Mouse (Mus musculus): Measurements from ENCODE around the gene Map4k4. TPM values are rescaled to one million over a fixed set of nuclear protein-coding genes. Genes with fewer than 3 reads are reported as not detected.

Gene Map4k4
- polyA plus RNA-seq, 1 experiment from 2014 or later, result 2.2 TPM

DNA sequence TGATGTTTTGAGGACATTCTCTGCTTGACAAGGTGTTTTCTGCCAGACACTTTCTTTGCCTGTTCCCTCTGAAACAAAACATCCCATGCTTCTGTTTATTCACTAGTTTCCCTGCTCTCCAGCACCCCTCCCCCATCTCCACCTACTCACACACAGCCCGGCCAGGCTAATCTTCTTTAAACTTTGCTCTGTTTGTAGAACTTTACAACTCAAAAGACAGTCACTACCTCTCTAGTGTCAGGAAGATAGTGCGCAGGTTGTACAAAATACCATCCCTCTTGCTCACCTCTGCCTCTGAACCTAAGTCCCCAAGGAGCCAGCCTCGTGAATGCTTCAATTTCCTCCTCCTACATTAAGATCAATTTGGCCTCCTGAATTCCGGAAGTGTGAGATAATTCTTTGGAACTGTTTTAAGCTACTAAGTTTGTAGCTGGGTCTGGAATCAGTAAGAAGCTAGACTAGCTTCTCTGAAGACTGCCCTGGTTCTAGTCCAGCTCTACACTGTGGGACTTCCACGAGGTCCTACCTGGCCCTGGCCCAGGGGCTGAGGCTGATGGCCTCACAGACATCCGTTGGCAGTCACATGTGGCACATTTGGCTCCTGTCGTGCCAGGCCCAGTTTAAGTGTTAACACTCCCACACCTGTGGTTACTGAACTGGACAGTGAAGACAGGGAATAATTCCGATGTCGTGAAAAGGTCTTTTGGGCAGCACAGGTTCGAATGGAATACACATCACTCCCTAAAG lies 31.7 kb upstream of the Map4k4 start:
- H3K27me3 ChIP-seq (ENCODE audit: control insufficient read depth, insufficient read depth, low read depth, low read length), result no peaks in the 10 kb centered on the region
- no peaks in the 10 kb centered on the region for H3K36me3 ChIP-seq (ENCODE audit: control insufficient read depth, insufficient read depth)
- 52% methylated on average over 10 of the region's 10 CpGs for WGBS (ENCODE audit: insufficient replicate concordance)
- ATAC-seq (ENCODE audit: low read depth), result peak; percentile 69
- H3K27ac ChIP-seq (ENCODE audit: low read length), result peak overlapping the region; percentile 86
- H3K9me3 ChIP-seq (replicated peaks; ENCODE audit: control insufficient read depth, low read length), result no peaks in the 10 kb centered on the region
- no peak overlapping the region for H3K4me3 ChIP-seq (ENCODE audit: low read depth, low read length)
- no peak overlapping the region for H3K4me2 ChIP-seq (ENCODE audit: low read depth, low read length)
- H3K4me1 ChIP-seq (ENCODE audit: control insufficient read depth, low read depth, low read length), result peaks cover 18% of the 10 kb centered on the region
- no peak overlapping the region for H3K9ac ChIP-seq (ENCODE audit: low read depth, low read length)

DNA sequence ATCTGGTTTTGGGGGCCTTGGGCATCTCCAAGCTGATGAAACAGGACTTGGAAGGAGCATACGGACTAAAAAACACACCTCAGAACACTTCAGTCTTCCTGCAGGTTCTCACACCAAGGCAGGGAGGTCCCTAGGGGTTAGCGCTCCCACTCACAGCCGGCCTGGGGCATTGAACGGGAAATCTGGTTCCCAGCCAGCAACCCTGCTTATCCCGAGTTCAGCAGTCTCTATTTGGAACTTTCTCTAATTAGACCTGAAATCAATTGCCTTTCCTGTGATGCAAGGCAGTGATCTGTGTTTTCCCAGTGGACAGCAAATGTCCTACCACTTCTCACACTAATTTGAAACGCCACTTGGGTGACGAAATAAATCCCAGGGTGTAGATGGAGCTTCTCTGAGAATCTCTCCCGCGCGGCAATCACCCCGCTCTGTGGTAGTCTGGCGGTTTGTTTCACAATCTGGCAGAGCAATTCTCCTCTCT lies 31.0 kb upstream of the Map4k4 start:
- H3K4me2 ChIP-seq (ENCODE audit: low read depth, low read length), result no peak overlapping the region
- no peak for ATAC-seq (ENCODE audit: low read depth)
- H3K4me3 ChIP-seq (ENCODE audit: low read depth, low read length), result no peak overlapping the region
- H3K27ac ChIP-seq (ENCODE audit: low read length), result peak overlapping the region; percentile 86
- H3K9ac ChIP-seq (ENCODE audit: low read depth, low read length), result no peak overlapping the region
- H3K4me1 ChIP-seq (ENCODE audit: control insufficient read depth, low read depth, low read length), result peaks cover 18% of the 10 kb centered on the region
- no peaks in the 10 kb centered on the region for H3K36me3 ChIP-seq (ENCODE audit: control insufficient read depth, insufficient read depth)
- WGBS (ENCODE audit: insufficient replicate concordance), result 54% methylated on average over 12 of the region's 12 CpGs
- no peaks in the 10 kb centered on the region for H3K9me3 ChIP-seq (replicated peaks; ENCODE audit: control insufficient read depth, low read length)
- no peaks in the 10 kb centered on the region for H3K27me3 ChIP-seq (ENCODE audit: control insufficient read depth, insufficient read depth, low read depth, low read length)

GRCm38 (mm10) chr1:39877981-39878380 lies 22.7 kb upstream of the Map4k4 start:
- H3K4me1 ChIP-seq (ENCODE audit: control insufficient read depth, low read depth, low read length), result no peaks in the 10 kb centered on the region
- H3K27ac ChIP-seq (ENCODE audit: low read length), result no peak overlapping the region
- no peak overlapping the region for H3K9ac ChIP-seq (ENCODE audit: low read depth, low read length)
- H3K36me3 ChIP-seq (ENCODE audit: control insufficient read depth, insufficient read depth), result no peaks in the 10 kb centered on the region
- no peak overlapping the region for H3K4me2 ChIP-seq (ENCODE audit: low read depth, low read length)
- H3K4me3 ChIP-seq (ENCODE audit: low read depth, low read length), result no peak overlapping the region
- 58% methylated on average over 3 of the region's 3 CpGs for whole genome bisulfite sequencing (ENCODE audit: insufficient replicate concordance)
- no peaks in the 10 kb centered on the region for H3K27me3 ChIP-seq (ENCODE audit: control insufficient read depth, insufficient read depth, low read depth, low read length)
- H3K9me3 ChIP-seq (replicated peaks; ENCODE audit: control insufficient read depth, low read length), result no peaks in the 10 kb centered on the region
- ATAC-seq (ENCODE audit: low read depth), result no peak

DNA sequence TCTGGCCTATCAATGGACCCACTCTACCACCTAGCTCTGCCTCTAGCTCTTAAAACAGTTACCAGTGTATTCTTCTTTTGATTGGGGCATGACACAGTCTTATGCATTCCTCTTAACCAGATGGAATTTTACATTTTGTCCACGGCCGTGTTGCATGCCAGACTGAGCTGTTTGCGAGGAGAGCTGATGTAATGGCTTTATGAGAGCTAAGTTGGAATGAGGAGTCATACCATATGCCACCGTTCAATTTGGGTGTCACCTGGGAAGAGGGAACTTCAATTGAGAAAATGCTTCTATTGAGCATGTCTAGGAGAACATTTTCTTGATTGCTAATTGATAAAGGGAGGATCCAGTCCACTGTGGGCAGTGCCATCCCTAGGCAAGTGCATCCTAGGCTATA lies 18.2 kb upstream of the Map4k4 start:
- no peak overlapping the region for H3K4me2 ChIP-seq (ENCODE audit: low read depth, low read length)
- H3K4me3 ChIP-seq (ENCODE audit: low read depth, low read length), result no peak overlapping the region
- no peaks in the 10 kb centered on the region for H3K9me3 ChIP-seq (replicated peaks; ENCODE audit: control insufficient read depth, low read length)
- WGBS (ENCODE audit: insufficient replicate concordance), result 67% methylated on average over 4 of the region's 4 CpGs
- ATAC-seq (ENCODE audit: low read depth), result no peak
- no peak overlapping the region for H3K9ac ChIP-seq (ENCODE audit: low read depth, low read length)
- no peak overlapping the region for H3K27ac ChIP-seq (ENCODE audit: low read length)
- no peaks in the 10 kb centered on the region for H3K27me3 ChIP-seq (ENCODE audit: control insufficient read depth, insufficient read depth, low read depth, low read length)
- H3K4me1 ChIP-seq (ENCODE audit: control insufficient read depth, low read depth, low read length), result no peaks in the 10 kb centered on the region
- H3K36me3 ChIP-seq (ENCODE audit: control insufficient read depth, insufficient read depth), result no peaks in the 10 kb centered on the region

GRCm38 (mm10) chr1:39884803-39885515 lies 15.8 kb upstream of the Map4k4 start:
- H3K27ac ChIP-seq (ENCODE audit: low read length), result no peak overlapping the region
- H3K9ac ChIP-seq (ENCODE audit: low read depth, low read length), result no peak overlapping the region
- H3K4me2 ChIP-seq (ENCODE audit: low read depth, low read length), result no peak overlapping the region
- no peak for ATAC-seq (ENCODE audit: low read depth)
- H3K36me3 ChIP-seq (ENCODE audit: control insufficient read depth, insufficient read depth), result no peaks in the 10 kb centered on the region
- no peaks in the 10 kb centered on the region for H3K9me3 ChIP-seq (replicated peaks; ENCODE audit: control insufficient read depth, low read length)
- 65% methylated on average over 16 of the region's 16 CpGs for WGBS (ENCODE audit: insufficient replicate concordance)
- H3K4me1 ChIP-seq (ENCODE audit: control insufficient read depth, low read depth, low read length), result no peaks in the 10 kb centered on the region
- no peak overlapping the region for H3K4me3 ChIP-seq (ENCODE audit: low read depth, low read length)
- H3K27me3 ChIP-seq (ENCODE audit: control insufficient read depth, insufficient read depth, low read depth, low read length), result no peaks in the 10 kb centered on the region

- WGBS (ENCODE audit: insufficient replicate concordance), result 18% methylated on average over 1 of the region's 1 CpGs
- H3K4me3 ChIP-seq (ENCODE audit: low read depth, low read length), result no peak overlapping the region
- no peak overlapping the region for H3K27ac ChIP-seq (ENCODE audit: low read length)
- no peaks in the 10 kb centered on the region for H3K27me3 ChIP-seq (ENCODE audit: control insufficient read depth, insufficient read depth, low read depth, low read length)
- no peaks in the 10 kb centered on the region for H3K9me3 ChIP-seq (replicated peaks; ENCODE audit: control insufficient read depth, low read length)
- H3K36me3 ChIP-seq (ENCODE audit: control insufficient read depth, insufficient read depth), result no peaks in the 10 kb centered on the region
- H3K9ac ChIP-seq (ENCODE audit: low read depth, low read length), result no peak overlapping the region
- no peak overlapping the region for H3K4me2 ChIP-seq (ENCODE audit: low read depth, low read length)
- ATAC-seq (ENCODE audit: low read depth), result no peak
- no peaks in the 10 kb centered on the region for H3K4me1 ChIP-seq (ENCODE audit: control insufficient read depth, low read depth, low read length)
Measured at GRCm38 (mm10) chr1:39887997-39888396, 12.7 kb upstream of the Map4k4 start.

DNA sequence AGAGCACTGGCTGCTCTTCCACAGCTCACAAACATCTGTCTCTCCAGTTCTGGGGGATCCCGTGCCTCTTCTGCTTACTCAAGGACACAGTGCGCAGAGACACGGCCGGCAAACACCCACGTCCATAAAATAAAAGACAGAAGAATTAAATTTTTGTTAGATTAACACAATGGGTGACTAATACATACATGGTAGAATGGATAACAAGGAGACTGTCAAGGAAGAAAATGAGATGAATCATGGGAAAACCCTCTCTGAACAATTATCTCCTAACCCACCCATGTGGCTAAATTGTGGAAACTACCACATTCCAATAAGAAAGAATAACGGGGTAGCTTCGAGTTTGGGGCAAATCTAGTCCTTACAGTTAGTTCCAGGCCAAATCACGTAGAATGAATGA lies 11.3 kb upstream of the Map4k4 start:
- Histone ChIP-seq H3K9ac (ENCODE audit: low read depth, low read length) (no peak overlapping the region), H3K4me3 (ENCODE audit: low read depth, low read length) (no peak overlapping the region), H3K27ac (ENCODE audit: low read length) (no peak overlapping the region), H3K9me3 (replicated peaks; ENCODE audit: control insufficient read depth, low read length) (no peaks in the 10 kb centered on the region), H3K4me1 (ENCODE audit: control insufficient read depth, low read depth, low read length) (no peaks in the 10 kb centered on the region), H3K27me3 (ENCODE audit: control insufficient read depth, insufficient read depth, low read depth, low read length) (no peaks in the 10 kb centered on the region), H3K36me3 (ENCODE audit: control insufficient read depth, insufficient read depth) (no peaks in the 10 kb centered on the region), H3K4me2 (ENCODE audit: low read depth, low read length) (no peak overlapping the region)
- 71% methylated on average over 8 of the region's 8 CpGs for WGBS (ENCODE audit: insufficient replicate concordance)
- ATAC-seq (ENCODE audit: low read depth), result no peak

- no peaks in the 10 kb centered on the region for H3K4me1 ChIP-seq (ENCODE audit: control insufficient read depth, low read depth, low read length)
- no peak overlapping the region for H3K4me2 ChIP-seq (ENCODE audit: low read depth, low read length)
- no peaks in the 10 kb centered on the region for H3K36me3 ChIP-seq (ENCODE audit: control insufficient read depth, insufficient read depth)
- no peaks in the 10 kb centered on the region for H3K27me3 ChIP-seq (ENCODE audit: control insufficient read depth, insufficient read depth, low read depth, low read length)
- WGBS (ENCODE audit: insufficient replicate concordance), result 73% methylated on average over 6 of the region's 6 CpGs
- H3K27ac ChIP-seq (ENCODE audit: low read length), result no peak overlapping the region
- no peak overlapping the region for H3K9ac ChIP-seq (ENCODE audit: low read depth, low read length)
- ATAC-seq (ENCODE audit: low read depth), result no peak
- no peaks in the 10 kb centered on the region for H3K9me3 ChIP-seq (replicated peaks; ENCODE audit: control insufficient read depth, low read length)
- no peak overlapping the region for H3K4me3 ChIP-seq (ENCODE audit: low read depth, low read length)
Measured at GRCm38 (mm10) chr1:39889973-39890372, 10.7 kb upstream of the Map4k4 start.
